Mouse (Mus musculus): Measurements from ENCODE around the gene Prkca. TPM values are rescaled to one million over a fixed set of nuclear protein-coding genes. Genes with fewer than 3 reads are reported as not detected.

Gene Prkca
- polyA plus RNA-seq, 1 experiment = not detected

DNA sequence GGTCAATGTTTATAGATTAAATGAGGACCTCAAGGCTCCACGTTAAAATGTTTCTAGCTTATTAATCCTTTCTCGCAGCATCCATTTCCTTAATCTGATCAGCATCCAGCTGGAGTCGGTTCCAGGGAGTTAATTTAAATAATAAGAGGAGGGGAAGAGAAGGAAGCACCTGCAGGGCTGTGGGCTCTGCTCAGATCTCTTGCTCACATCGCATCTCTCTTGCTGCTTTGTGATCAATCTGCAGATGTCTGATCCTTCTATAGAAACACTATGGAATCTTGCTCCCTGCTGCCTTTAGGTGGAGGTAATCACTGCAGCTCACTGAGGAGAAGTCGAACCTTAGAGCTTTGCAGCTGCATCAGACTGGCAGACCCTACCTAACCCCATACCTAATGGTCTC lies 58.7 kb downstream of the Prkca start:
- TF ChIP-seq GATA1 (IDR thresholded peaks at IDR 0.05; ENCODE audit: low read length) = no peak

DNA sequence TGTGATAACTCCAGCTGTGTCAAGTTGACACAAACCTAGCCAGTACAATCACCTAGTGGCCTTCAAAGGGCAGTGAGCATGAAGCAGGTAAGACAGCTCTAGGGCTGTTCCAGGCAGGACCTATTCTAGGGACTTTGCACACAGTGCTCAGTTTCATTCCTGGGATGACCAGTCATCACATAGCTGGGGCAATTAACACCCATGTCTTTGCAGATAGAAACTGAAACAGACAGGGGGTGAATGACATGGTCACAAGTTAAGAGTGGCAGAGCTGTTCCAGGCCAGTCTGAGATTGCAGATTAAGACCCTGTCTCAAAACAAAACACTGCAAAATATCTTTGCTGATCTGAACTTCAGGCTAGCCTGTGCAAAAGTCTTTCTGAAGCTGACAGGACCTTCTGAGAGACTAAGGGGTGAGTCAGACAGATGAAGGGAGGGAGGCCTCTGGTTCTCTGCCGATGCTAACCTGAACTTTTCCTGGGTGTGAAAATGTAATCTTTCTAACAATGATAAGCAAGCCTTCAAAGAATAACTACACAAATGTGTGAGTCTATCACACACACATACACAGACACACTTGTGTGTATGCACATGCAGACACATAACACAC lies 60.8 kb downstream of the Prkca start:
- no peak for TF ChIP-seq GATA1 (IDR thresholded peaks at IDR 0.05; ENCODE audit: low read length)

DNA sequence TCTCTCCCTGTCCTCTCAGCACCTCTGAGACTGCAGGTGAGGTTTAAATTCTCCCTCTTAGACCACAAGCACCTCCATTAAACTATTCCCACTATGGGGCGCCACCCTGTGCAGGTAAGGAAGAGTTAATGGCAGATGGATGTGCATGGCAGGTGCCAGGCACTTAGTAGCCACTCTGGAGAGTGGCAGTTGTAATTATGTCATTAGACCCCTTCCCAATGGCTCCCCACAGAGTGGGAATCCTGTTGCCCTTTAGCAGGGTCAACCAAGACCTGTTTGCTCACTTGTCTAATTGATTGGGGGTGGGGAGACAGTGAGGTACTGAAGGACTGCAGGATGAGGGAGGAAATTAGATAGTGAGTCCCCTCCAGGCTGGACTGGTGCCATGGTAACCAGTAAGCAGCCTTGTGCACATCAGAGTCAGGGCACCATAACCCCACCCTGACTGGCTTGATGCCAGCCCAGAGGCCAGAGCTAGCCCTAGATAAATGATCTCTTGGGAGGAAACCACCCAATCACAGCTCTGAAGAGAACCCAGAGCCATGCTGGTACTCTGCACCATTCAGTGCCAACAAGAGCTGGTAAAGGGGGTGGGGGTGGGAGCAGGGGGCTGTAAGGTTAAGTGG lies 63.9 kb downstream of the Prkca start:
- no peak for TF ChIP-seq GATA1 (IDR thresholded peaks at IDR 0.05; ENCODE audit: low read length)

DNA sequence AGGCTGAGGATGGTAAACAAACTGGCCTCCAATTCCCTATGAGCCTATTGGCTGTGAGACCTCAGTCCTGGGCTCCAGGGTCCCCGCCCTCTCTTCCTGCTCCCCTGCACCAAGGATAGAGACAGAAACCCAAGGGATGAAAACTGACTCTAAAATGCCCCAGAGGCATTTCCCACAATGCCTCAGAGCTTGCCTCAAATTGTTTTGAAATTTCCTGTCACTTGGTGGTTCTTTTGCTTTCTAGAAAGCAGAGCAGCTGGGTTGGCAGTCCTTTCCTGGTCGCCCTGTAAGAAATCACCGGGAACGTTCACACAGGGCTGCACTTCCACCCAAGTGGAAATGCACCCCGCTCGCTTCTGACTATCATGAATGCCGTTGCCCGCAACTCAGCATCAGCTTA lies 66.6 kb downstream of the Prkca start:
- no peak for TF ChIP-seq GATA1 (IDR thresholded peaks at IDR 0.05; ENCODE audit: low read length)

DNA sequence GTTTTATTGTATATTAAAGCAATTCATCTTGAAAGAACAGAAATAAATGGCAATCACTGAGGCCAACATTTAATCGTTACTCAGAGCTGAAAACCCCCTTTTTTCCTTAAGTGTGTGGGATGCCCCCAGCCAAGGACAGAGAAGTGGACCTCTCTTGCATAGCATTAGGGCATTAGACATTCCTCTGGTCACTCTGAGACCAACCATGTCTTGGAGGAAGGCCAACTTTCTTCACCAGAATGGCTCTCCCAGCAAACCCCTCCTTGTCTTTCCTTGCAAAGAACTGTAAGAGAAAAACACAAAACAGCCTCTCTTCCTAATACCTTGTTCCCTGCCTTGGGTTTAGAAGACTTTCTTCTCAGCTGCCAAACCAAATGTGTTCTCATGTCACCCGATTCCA lies 67.6 kb downstream of the Prkca start:
- TF ChIP-seq GATA1 (IDR thresholded peaks at IDR 0.05; ENCODE audit: low read length) = no peak

DNA sequence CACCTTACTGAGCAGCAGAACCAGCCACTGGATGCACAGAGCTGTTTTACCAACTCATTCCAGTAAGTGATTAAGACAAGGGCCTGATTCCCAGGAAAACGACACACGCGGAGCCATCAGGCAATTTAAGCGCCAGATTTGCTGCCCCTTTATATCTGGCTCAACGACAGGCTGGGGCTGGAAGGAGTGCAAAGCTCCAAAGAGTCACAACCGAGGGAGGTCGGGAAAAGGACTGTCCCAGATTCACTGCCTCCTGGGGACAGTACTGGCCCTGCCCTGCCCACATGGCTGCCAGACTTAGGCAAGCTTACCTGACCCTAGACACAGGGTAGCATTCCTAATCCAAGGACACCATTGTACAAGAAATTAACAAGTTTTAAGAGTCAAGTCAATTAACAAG lies 69.7 kb downstream of the Prkca start:
- no peak for TF ChIP-seq GATA1 (IDR thresholded peaks at IDR 0.05; ENCODE audit: low read length)

DNA sequence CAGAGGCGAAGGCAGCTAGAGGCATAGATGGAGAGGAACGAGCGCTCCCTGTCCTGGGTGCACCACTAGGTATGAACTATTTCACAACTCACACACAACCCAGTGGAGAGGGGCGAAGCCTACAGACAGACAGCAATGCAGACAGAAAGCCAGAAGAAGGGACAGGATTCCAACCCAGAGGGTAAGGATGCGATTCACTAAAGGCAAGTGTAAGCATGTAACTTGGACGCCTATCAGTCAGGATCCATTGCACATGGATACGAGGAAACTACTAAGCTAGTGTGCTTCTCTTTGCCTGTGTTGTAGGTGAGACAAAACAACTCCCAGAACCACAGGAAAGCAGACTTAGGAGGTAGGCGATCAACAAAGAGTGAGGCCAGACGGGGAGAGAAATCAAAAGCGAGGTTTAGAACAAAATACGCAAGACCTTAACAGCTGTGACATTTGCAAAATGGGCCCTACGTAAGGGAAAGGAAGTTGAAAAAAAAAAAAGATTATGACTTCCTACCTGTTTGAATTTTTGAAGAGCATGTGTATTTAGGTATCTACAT lies 70.2 kb downstream of the Prkca start:
- no peak for TF ChIP-seq GATA1 (IDR thresholded peaks at IDR 0.05; ENCODE audit: low read length)

DNA sequence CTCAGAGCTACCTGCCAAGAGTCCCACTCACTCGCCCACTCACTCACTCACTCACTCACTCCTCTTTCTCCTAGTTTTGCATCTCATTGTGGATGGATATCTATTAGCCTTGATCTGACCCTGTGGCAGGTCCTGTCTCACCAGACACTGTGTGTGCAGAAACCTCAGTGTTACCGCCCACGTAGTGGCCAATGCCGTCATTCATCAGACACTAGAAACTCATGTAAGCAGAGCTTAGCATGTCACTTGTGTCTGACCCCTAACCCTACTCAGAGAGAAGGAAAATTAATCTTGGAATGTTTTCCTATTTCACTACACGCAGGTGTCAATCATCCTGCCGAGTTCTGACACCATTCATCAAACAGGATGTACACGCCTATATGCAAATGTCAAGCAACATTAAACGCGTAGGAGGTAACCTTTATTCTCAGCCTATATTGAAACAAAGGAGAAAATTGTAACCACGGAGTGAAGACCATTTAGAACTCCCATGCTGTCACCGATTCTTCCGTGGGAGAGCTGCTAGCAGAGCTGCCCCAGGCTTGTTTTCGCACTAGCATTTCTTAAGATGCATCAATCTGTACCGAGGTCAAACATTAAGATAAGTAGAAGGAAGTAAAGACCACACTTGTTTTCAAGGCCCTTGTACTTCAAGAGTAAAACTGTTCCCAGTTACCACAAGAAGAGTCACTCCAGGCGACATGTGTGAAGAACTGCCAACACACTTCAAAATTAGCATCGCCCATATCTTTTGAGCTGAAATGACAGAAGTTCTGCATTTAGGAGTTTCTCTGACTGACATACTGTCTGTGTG lies 70.9 kb downstream of the Prkca start:
- no peak for TF ChIP-seq GATA1 (IDR thresholded peaks at IDR 0.05; ENCODE audit: low read length)

DNA sequence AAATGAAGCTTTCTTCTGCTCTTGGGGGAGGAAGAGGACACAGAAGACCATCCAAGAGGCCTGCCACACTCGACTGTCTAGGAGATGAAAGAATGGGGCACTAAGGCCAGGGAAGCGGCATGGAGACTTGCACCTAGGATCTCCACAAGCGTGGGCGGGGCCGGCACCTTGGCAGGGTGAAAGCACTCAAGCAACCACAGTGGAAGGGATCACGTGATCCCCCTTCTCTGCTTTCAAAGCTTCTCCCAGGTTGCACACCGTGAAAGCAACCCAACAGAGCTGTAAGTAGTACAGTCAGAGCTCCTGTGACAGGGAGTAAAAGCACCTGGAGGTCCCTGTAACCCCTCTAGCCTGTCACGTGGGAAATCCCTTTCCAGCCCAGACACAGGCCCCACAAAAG lies 72.4 kb downstream of the Prkca start:
- TF ChIP-seq GATA1 (IDR thresholded peaks at IDR 0.05; ENCODE audit: low read length) = no peak

DNA sequence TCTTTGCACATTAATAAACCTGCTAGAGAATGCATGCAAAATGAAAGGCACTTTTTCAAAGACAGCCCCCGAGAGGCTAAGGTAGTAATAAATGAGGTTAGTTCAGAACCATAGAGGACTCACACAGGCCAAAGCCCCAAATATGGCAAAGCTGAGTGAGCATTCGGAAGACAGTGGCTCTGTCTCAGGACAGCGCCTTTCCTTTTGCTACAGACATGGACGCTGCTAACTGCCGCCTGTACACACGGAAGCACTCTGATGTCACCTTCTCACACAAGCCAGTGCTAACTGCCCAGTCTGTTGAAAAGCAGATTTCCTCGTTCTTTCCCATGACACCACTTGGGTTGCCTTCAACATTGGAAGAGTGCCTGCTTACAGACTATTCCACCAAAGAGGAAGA lies 74.2 kb downstream of the Prkca start:
- TF ChIP-seq GATA1 (IDR thresholded peaks at IDR 0.05; ENCODE audit: low read length) = no peak

DNA sequence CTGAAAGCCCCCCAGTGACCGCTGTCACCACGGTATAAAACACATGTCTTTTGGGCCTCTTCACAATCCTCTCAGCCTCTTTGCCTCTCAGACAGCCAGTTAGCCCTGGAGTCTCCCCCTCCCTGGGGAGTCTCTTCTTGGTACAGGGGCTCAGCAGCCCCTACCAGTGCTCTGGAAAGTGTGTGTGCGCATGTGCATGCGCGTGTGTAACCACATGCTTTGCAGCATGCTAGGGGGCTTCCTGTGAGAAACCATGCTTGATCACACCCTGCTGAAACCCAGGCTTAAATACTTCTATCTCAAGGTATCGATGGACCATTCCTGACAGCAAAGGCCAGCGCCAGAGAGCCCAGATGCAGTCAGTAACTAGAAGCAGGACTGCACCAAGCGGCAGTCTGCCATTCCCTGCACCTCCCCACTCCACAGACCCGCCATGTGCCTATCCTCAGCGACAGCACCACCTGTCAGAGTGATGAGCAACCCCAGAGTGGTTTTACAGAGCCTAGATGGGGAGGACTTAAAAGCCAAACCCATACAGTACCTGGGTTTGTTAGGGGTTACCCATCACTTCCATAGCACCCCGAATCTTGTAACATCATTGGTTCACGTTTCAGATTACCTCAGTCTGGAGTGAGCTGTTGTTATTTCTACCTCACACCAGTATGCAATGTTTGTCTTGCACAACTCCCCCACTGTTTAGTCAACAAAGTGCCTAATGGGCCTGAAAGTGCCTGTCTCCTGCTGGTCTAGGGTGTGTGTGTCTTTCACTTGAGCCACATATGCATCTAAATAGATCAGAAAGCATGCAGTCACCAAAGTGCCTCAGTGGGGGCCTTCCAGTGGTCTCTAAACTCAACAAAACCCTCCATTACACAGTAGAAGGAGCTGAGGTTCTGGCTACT lies 75.1 kb downstream of the Prkca start:
- TF ChIP-seq GATA1 (IDR thresholded peaks at IDR 0.05; ENCODE audit: low read length) = no peak

DNA sequence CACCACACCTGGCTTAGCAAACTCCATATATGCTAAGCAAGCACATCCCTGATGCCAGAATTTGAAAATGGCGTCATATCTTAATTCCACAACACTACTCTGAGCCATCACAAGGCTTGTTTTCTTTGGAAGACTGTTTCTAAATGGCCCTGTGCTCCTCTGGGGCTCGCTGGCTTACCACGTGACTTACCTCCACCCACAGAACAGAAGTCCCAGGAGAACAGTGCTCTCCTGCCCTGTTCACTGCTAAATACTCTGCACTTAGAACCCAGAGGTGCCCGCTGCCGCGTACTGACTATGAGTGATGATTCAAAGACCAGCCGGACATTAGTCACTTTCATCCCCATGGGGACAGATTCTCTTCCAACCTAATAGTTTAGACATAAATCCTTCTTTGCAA lies 75.9 kb downstream of the Prkca start:
- TF ChIP-seq GATA1 (IDR thresholded peaks at IDR 0.05; ENCODE audit: low read length) = no peak

DNA sequence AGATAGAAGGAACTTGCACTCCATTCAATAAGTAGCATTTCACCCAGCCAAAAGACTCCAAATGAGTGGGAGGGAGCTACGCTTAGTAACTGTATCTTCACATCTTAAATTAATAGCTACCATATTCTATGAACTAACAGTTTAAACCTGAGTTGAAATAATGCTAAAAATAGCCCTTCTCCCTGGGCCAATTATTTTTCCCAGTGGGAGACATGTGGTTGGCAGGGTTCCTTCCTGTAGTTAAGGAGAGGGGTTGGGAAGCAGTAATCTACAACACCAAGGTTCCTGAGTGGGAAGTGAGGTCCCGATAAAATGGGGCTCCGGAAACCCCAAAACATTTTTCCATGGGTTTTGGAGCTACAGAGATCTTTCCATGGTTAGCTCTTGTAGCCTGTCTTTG lies 76.7 kb downstream of the Prkca start:
- TF ChIP-seq GATA1 (IDR thresholded peaks at IDR 0.05; ENCODE audit: low read length) = no peak

DNA sequence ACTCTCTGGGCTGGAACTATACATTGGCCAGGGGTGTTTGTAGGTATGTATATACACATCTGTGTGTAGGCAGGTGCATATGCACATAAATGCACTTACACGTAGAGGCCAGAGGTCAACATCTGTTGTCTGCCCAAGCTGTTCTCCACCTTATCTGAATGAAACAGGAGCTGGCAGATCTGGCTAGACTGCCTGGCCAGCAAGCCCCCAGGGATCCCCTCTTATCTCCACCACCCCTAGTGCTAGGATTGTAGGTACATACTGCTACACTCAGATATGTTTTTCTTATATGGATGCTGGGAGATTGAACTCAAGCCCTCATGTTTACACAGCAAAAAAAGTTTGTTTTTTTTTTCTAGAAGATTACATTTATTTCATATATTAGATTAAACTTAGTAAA lies 79.9 kb downstream of the Prkca start:
- TF ChIP-seq GATA1 (IDR thresholded peaks at IDR 0.05; ENCODE audit: low read length) = peak; percentile 33

DNA sequence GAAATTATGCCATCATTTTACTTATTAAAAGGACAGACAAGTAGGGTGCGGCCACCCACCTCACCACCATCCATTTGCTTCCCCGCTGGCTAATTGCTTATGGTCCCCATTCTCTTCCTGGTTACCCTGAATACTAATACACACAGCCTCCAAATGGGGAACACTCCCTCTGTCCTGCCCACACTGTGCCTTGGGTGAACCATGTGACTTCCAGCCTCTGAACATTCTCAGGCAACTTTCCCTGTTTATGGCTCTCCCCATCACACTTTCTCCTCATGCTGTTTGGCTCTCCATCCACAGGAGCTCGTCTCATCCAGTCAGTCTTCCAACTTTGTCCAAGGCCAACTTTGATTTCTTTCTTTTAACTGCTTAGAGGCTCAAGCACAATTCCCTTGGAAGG lies 80.3 kb downstream of the Prkca start:
- TF ChIP-seq GATA1 (IDR thresholded peaks at IDR 0.05; ENCODE audit: low read length) = no peak
